Mouse (Mus musculus): ENCODE results near the gene Ybx2. TPM values are rescaled to one million over a fixed set of nuclear protein-coding genes. Genes with fewer than 3 reads are reported as not detected.

Gene Ybx2
- total RNA-seq, 4 experiments from 2014 or later = 8.5 to 11.4 (median 9.2) TPM

Small RNAs within 50 kb of the gene (microRNA-seq; reads per million reads assigned to microRNA genes)
- not detected for gene Gm44349

Other genes with a start within 250 kb of the Ybx2 start
- gene Tnfsf12, start 239.9 kb upstream of the Ybx2 start, total RNA-seq (2022) = 1 to 10 TPM; 6.0 to 9.0 (median 7.1) TPM
- 1 to 10 TPM; 1.3 to 1.7 (median 1.6) TPM for gene Tnfsfm13, start 239.7 kb upstream of the Ybx2 start, total RNA-seq (2022)
- 10 to 100 TPM; 27.8 to 38.4 (median 35.3) TPM for gene Polr2a, start 177.2 kb upstream of the Ybx2 start, total RNA-seq (2022)
- gene Slc35g3, start 173.8 kb upstream of the Ybx2 start, total RNA-seq (2022) = not detected
- 10 to 100 TPM; 35.6 to 40.3 (median 38.5) TPM for gene Zbtb4, start 169.9 kb upstream of the Ybx2 start, total RNA-seq (2022)
- 10 to 100 TPM; 25.2 to 33.8 (median 28.9) TPM for gene Chrnb1, start 139.9 kb upstream of the Ybx2 start, total RNA-seq (2022)
- gene Fgf11, start 133.9 kb upstream of the Ybx2 start, total RNA-seq (2022) = 1 to 10 TPM; 2.5 to 5.8 (median 4.0) TPM
- under 1 TPM; 0.17 to 0.31 (median 0.24) TPM for gene Tmem102, start 130.2 kb upstream of the Ybx2 start, total RNA-seq (2022)
- gene Gm39566, start 120.5 kb upstream of the Ybx2 start, total RNA-seq (2022) = not detected
- not detected for gene Spem2, start 117.3 kb upstream of the Ybx2 start, total RNA-seq (2022)
- not detected for gene Spem1, start 113.6 kb upstream of the Ybx2 start, total RNA-seq (2022)
- 1 to 10 TPM; 1.3 to 2.4 (median 1.7) TPM for gene Nlgn2, start 98.0 kb upstream of the Ybx2 start, total RNA-seq (2022)
- gene Tmem256, start 97.3 kb upstream of the Ybx2 start, total RNA-seq (2022) = 100 to 1,000 TPM; 143 to 214 (median 181) TPM
- 10 to 100 TPM in 2 of 4 experiments, 1 to 10 TPM in 2; 8.7 to 10.6 (median 9.4) TPM for gene Plscr3, start 89.4 kb upstream of the Ybx2 start, total RNA-seq (2022)
- gene Tnk1, start 77.1 kb upstream of the Ybx2 start, total RNA-seq (2022) = under 1 TPM in 1 of 4 experiments, not detected in 3; 0.31 TPM
- not detected for gene Tmem95, start 57.8 kb upstream of the Ybx2 start, total RNA-seq (2022)
- 1 to 10 TPM in 2 of 4 experiments, under 1 TPM in 2; 0.97 to 1.3 (median 1.1) TPM for gene Kctd11, start 54.4 kb upstream of the Ybx2 start, total RNA-seq (2022)
- gene Acap1, start 40.3 kb upstream of the Ybx2 start, total RNA-seq (2022) = under 1 TPM in 3 of 4 experiments, not detected in 1; 0.15 to 0.21 (median 0.19) TPM
- 1 to 10 TPM in 1 of 4 experiments, under 1 TPM in 3; 0.22 to 1.1 (median 0.57) TPM for gene 2810408A11Rik, start 34.8 kb upstream of the Ybx2 start, total RNA-seq (2022)
- gene Neurl4, start 34.7 kb upstream of the Ybx2 start, total RNA-seq (2022) = 10 to 100 TPM; 21.6 to 31.3 (median 25.5) TPM
- 10 to 100 TPM; 38.6 to 53.2 (median 50.3) TPM for gene Gps2, start 21.9 kb upstream of the Ybx2 start, total RNA-seq (2022)
- 100 to 1,000 TPM; 443 to 477 (median 467) TPM for gene Eif5a, start 13.8 kb upstream of the Ybx2 start, total RNA-seq (2022)
- 100 to 1,000 TPM; 397 to 490 (median 424) TPM for gene Slc2a4, start 12.4 kb downstream of the Ybx2 start, total RNA-seq (2022)
- not detected for gene Cldn7, start 29.0 kb downstream of the Ybx2 start, total RNA-seq (2022)
- 100 to 1,000 TPM; 266 to 308 (median 283) TPM for gene Ctdnep1, start 45.4 kb downstream of the Ybx2 start, total RNA-seq (2022)
- gene Elp5, start 46.7 kb downstream of the Ybx2 start, total RNA-seq (2022) = 10 to 100 TPM; 38.8 to 40.8 (median 39.4) TPM
- 100 to 1,000 TPM; 186 to 216 (median 214) TPM for gene Gabarap, start 55.3 kb downstream of the Ybx2 start, total RNA-seq (2022)
- gene Phf23, start 60.0 kb downstream of the Ybx2 start, total RNA-seq (2022) = 10 to 100 TPM; 20.5 to 28.5 (median 23.0) TPM
- gene Dvl2, start 64.8 kb downstream of the Ybx2 start, total RNA-seq (2022) = 1 to 10 TPM; 3.8 to 5.2 (median 4.5) TPM
- 100 to 1,000 TPM; 288 to 338 (median 299) TPM for gene Acadvl, start 79.6 kb downstream of the Ybx2 start, total RNA-seq (2022)
- gene Dlg4, start 81.1 kb downstream of the Ybx2 start, total RNA-seq (2022) = 1 to 10 TPM; 3.3 to 6.9 (median 4.2) TPM
- not detected for gene Asgr1, start 118.3 kb downstream of the Ybx2 start, total RNA-seq (2022)
- not detected for gene Asgr2, start 156.8 kb downstream of the Ybx2 start, total RNA-seq (2022)
- 1 to 10 TPM in 2 of 4 experiments, under 1 TPM in 2; 0.60 to 2.0 (median 0.94) TPM for gene Mgl2, start 194.5 kb downstream of the Ybx2 start, total RNA-seq (2022)
- gene Clec10a, start 220.4 kb downstream of the Ybx2 start, total RNA-seq (2022) = 1 to 10 TPM; 1.6 to 3.6 (median 2.8) TPM